Mouse (Mus musculus) left cerebral cortex, adult 2 months (tissue): ENCODE measurements around the gene Lif. TPM values are rescaled to one million over a fixed set of nuclear protein-coding genes. Genes with fewer than 3 reads are reported as not detected.

Experiments used
- DNase-seq, 2 experiments: peaks; one replicate each; pipeline ENCODE4 v3.0.0; 2021 to 2022; ENCODE audit warnings: low spot score in 2 of 2, mixed read lengths in 1 of 2; ENCODE audit errors: extremely low spot score in 1 of 2
- H3K27ac ChIP-seq: fragments of 200-600 bp; 2 replicates; pipeline ENCODE4 v1.8.1; 2022
- H3K4me3 ChIP-seq: fragments of 200-600 bp; 2 replicates; pipeline ENCODE4 v1.8.1; 2022
- CTCF ChIP-seq: fragments of 200-600 bp; IDR thresholded peaks from 2 replicates; pipeline ENCODE4 v1.8.1; 2022; ENCODE audit warnings: antibody characterized with exemption, mild to moderate bottlenecking, moderate library complexity
- intact Hi-C: fragments of 180-260 bp; cut with DNase I; formaldehyde crosslinking; loops from one replicate; pipeline ENCODE4 v1.15.1; 2025
- total RNA-seq, 2 experiments: library from RNA; stranded (reverse); gene quantifications; 2 replicates each; pipeline ENCODE4 v1.2.3; 2021

Gene Lif
- total RNA-seq, 2 experiments from 2014 or later, result 0.70 to 1.2 TPM

- no peak for TF ChIP-seq CTCF
- H3K27ac ChIP-seq, result no peak overlapping the region
- DNase-seq, result no peak
- intact Hi-C loops, result loop anchor here (5.0 kb wide), 1 partner anchor 43 kb away; no protein-coding TSS in a partner anchor
- H3K4me3 ChIP-seq, result no peak overlapping the region
Measured at GRCm38 (mm10) chr11:4304203-4304602, 46.8 kb downstream of the Lif start.

- DNase-seq, result no peak
- intact Hi-C loops, result no loop called here
- H3K4me3 ChIP-seq, result no peak overlapping the region
- no peak overlapping the region for H3K27ac ChIP-seq
- TF ChIP-seq CTCF, result no peak
Measured at GRCm38 (mm10) chr11:4305090-4305489, 47.7 kb downstream of the Lif start.

GRCm38 (mm10) chr11:4306086-4306485 lies 48.7 kb downstream of the Lif start:
- DNase-seq, result no peak
- TF ChIP-seq CTCF, result no peak
- intact Hi-C loops, result no loop called here
- no peak overlapping the region for H3K27ac ChIP-seq
- no peak overlapping the region for H3K4me3 ChIP-seq

- no peak for TF ChIP-seq CTCF
- Histone ChIP-seq H3K4me3 (no peak overlapping the region), H3K27ac (no peak overlapping the region)
- intact Hi-C loops, result no loop called here
- DNase-seq, result no peak
Measured at GRCm38 (mm10) chr11:4308060-4308513, 50.7 kb downstream of the Lif start.

GRCm38 (mm10) chr11:4308514-4309450 lies 51.4 kb downstream of the Lif start:
- intact Hi-C loops, result no loop called here
- TF ChIP-seq CTCF, result no peak

GRCm38 (mm10) chr11:4309613-4310012 lies 52.3 kb downstream of the Lif start:
- no peak for DNase-seq
- TF ChIP-seq CTCF, result no peak
- H3K27ac ChIP-seq, result no peak overlapping the region
- no peak overlapping the region for H3K4me3 ChIP-seq
- intact Hi-C loops, result no loop called here

More at GRCm38 (mm10) chr11:4308514-4309450, 51.4 kb downstream of the Lif start:
- DNase-seq, result no peak
- H3K4me3 ChIP-seq, result no peak overlapping the region
- 0 out of 2 replicates have a peak overlapping the region, but pooled peaks have one; percentile 11 for H3K27ac ChIP-seq

- Histone ChIP-seq H3K4me3 (no peak overlapping the region), H3K27ac (no peak overlapping the region)
- DNase-seq, result no peak
- intact Hi-C loops, result no loop called here
- no peak for TF ChIP-seq CTCF
Measured at GRCm38 (mm10) chr11:4310324-4310723, 53.0 kb downstream of the Lif start.

DNA sequence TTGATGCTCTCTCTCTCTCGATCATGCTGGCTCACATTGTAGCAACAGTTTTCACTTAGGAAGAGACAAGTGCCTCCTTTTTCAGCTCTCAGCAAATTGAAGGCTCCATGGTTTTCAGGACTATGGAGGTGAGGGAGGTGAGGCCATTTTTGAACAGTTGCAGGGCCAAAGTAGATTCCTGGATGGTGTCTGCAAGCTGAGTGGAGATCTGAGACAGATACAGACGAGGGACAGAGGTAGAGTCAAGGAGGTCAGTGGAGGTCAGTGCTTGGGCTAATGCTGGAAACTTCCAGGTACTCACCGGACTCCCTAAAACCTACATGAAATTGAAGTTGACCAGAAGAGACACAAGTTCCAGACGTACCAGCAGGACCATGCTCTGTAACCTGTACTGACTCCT lies 54.8 kb downstream of the Lif start:
- TF ChIP-seq CTCF, result no peak
- Histone ChIP-seq H3K27ac (no peak overlapping the region), H3K4me3 (no peak overlapping the region)
- intact Hi-C loops, result no loop called here
- DNase-seq, result no peak

DNA sequence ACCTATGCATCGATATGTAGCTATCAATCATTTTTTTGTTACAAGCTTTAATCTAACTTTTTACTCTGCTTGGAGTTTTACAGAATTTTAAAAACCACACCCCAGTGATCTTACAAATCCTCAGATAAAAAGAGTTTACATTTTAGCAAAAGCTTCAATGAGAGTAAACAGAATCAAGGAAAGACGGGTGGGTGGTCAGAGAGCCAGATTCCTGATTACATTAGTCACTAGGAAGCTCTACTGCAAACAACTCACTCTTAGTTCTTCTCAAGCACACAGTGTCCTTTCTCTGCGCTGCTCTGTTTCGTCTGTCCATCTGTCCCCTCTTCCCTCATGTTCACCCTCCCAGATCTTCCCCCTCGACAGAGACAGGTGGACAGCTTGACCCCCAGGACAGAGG lies 59.9 kb downstream of the Lif start:
- Histone ChIP-seq H3K4me3 (no peak overlapping the region), H3K27ac (no peak overlapping the region)
- no peak for DNase-seq
- TF ChIP-seq CTCF, result no peak
- intact Hi-C loops, result no loop called here

GRCm38 (mm10) chr11:4318011-4318410 lies 60.7 kb downstream of the Lif start:
- no peak for DNase-seq
- no peak overlapping the region for H3K4me3 ChIP-seq
- no peak for TF ChIP-seq CTCF
- intact Hi-C loops, result no loop called here
- H3K27ac ChIP-seq, result no peak overlapping the region

GRCm38 (mm10) chr11:4319212-4319955 lies 62.0 kb downstream of the Lif start:
- TF ChIP-seq CTCF, result no peak
- no peak overlapping the region for H3K4me3 ChIP-seq
- DNase-seq, result no peak
- H3K27ac ChIP-seq, result no peak overlapping the region
- intact Hi-C loops, result no loop called here

DNA sequence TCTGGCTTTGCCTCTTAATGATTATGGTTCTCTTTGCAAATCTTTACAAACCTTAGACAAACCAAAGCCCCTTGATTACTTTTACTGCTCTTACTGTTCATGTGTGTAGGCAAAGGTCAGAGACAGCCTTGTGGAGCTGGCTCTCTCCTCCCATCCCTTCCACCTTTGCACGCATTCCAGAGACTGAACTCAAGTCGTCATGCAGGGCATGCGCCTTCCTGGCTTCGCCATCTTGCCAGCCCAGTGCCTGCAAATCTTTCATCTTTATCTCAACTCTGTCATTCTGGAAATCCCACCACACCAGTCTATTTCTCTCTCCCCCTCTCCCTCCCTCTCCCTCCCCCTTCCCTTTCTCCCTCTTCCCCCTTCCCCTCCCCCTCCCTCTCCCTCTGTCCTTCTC lies 63.5 kb downstream of the Lif start:
- DNase-seq, result no peak
- intact Hi-C loops, result no loop called here
- Histone ChIP-seq H3K4me3 (no peak overlapping the region), H3K27ac (no peak overlapping the region)
- TF ChIP-seq CTCF, result no peak

Other genes starting within 250 kb of the Lif start
- not detected for gene Sec14l4, start 226.1 kb upstream of the Lif start, total RNA-seq
- 1 to 10 TPM; 1.3 to 1.4 TPM for gene Sec14l3, start 192.7 kb upstream of the Lif start, total RNA-seq
- gene Mtfp1, start 162.1 kb upstream of the Lif start, total RNA-seq, result 100 to 1,000 TPM in 1 of 2 experiments, 10 to 100 TPM in 1; 91.0 to 101 TPM
- 10 to 100 TPM; 37.7 to 45.2 TPM for gene Sec14l2, start 134.1 kb upstream of the Lif start, total RNA-seq
- 10 to 100 TPM; 32.1 to 32.6 TPM for gene Rnf215, start 122.4 kb upstream of the Lif start, total RNA-seq
- gene Ccdc157, start 97.3 kb upstream of the Lif start, total RNA-seq, result 10 to 100 TPM; 16.4 to 17.9 TPM
- gene Sf3a1, start 97.2 kb upstream of the Lif start, total RNA-seq, result 10 to 100 TPM; 63.8 to 67.4 TPM
- gene Tbc1d10a, start 70.8 kb upstream of the Lif start, total RNA-seq, result 10 to 100 TPM; 35.3 to 36.6 TPM
- 1 to 10 TPM; 3.9 to 4.2 TPM for gene Castor1, start 39.3 kb upstream of the Lif start, total RNA-seq
- gene Osm, start 21.1 kb upstream of the Lif start, total RNA-seq, result not detected
- gene Hormad2, start 183.5 kb downstream of the Lif start, total RNA-seq, result not detected